Mouse (Mus musculus): ENCODE results near the gene Srp9.

DNA sequence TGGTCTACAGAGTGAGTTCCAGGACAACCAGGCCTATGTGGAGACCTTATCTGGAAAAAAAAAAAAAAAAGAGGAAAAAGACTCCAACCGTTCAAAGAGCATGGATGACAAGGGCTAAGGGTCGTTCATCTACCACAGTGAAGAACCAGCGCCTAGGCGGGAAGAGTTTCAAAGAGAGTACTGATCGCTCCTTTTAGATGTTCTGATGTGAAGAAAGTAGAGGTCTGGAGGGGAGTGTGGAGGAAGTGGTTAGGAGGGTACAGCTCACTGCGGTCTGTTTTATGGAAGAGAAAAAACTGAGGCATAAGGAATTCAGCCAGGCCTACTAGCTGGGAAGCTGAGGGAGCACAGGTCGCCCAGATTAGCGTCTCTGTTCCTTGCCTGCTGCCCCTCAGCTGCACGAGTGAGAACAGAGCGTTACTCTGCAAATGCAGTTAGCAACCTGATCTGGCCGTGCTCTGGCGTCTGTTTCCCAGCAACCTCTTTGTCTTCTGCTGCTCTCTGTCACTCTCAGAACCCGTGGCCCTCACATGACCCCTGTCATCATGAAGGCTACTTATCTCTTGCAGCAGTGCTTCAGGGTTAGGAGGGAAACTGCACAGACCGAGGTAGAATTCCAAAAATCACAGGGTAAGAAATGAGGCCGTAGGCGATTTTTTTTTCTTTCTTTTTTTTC, 42.7 kb upstream of the Srp9 start:
- TF ChIP-seq ZC3H11A (IDR thresholded peaks at IDR 0.05; ENCODE audit: borderline replicate concordance, low read depth, low read length) (no peak), HCFC1 (IDR thresholded peaks at IDR 0.05; ENCODE audit: borderline replicate concordance, insufficient read depth, low read length) (no peak)
